Mouse (Mus musculus) liver, embryonic 14 days (tissue): Measurements from ENCODE around the gene 4930524N10Rik. TPM values are rescaled to one million over a fixed set of nuclear protein-coding genes. Genes with fewer than 3 reads are reported as not detected.

Source experiments
- polyA plus RNA-seq: library from polyadenylated mRNA; depleted of rRNA; stranded (reverse); fragments of >200 nt; gene quantifications from 2 replicates; pipeline ENCODE4 v1.2.3, GENCODE M21; 2012; rRNA removed

The 4930524N10Rik gene
- not detected in 2 replicates for polyA plus RNA-seq

DNA sequence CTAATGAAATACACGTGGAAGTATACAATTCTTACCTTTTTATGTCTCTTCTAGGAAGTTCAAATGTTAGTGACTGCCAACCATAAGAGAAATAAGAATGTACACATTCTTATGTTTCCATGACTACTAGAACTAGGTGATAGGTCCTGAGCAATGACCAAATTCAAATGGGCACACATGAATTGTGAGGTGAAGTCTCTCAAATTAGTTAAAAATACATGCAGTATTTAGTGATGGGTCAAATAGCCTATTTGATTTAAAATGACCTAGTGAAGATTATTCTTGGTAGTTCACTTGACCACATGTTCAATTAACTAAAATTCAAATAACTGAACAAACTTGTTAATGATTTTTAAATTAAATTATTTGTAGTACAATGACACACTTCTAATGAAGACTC, at the start of gene 4930524N10Rik:
Gene 4930524N10Rik, minus strand, starts transcription at position 101 of the 400 bp plus-strand sequence.

Other genes starting within 250 kb of the 4930524N10Rik start
- gene Gm15140, start 222.7 kb downstream of the 4930524N10Rik start, polyA plus RNA-seq: not detected in 2 replicates
- gene Samt4, start 138.6 kb upstream of the 4930524N10Rik start, polyA plus RNA-seq: not detected in 2 replicates
- gene Samt2, start 236.0 kb upstream of the 4930524N10Rik start, polyA plus RNA-seq: not detected in 2 replicates